8 mouse cellular contexts compared by ENCODE assay signal in genomic region chr11:117116350-117117303, GRCm38 (mm10). TPM values are rescaled to one million over a fixed set of nuclear protein-coding genes. Genes with fewer than 3 reads are reported as not detected.
A peak's percentile ranks its signal among the peaks of the same experiment; 100 is the strongest.
DNase-seq lines count a peak whose midpoint lies in the region; ATAC-seq and TF ChIP-seq lines count a peak whose summit lies in the region.

No protein-coding gene starts in this region.

- peak overlapping the region; percentile 69 for H3K4me2 ChIP-seq in forebrain, embryonic 14.5 days (ENCODE audit: low read length)
- peak overlapping the region; percentile 90 for H3K4me2 ChIP-seq in liver, embryonic 15.5 days
- H3K4me2 ChIP-seq in stomach, postnatal 0 days (replicated peaks; ENCODE audit: low read depth): peak overlapping the region; percentile 73

- TF ChIP-seq POLR2A in testis, adult 2 months (IDR thresholded peaks at IDR 0.05; ENCODE audit: control insufficient read depth, low read depth, low read length): no peak

- TF ChIP-seq CTCF in testis, adult 2 months (IDR thresholded peaks at IDR 0.05; ENCODE audit: control insufficient read depth, insufficient read depth, insufficient replicate concordance, low read depth, low read length): no peak
- no peak for TF ChIP-seq CTCF in stomach, postnatal 0 days (IDR thresholded peaks at IDR 0.05; ENCODE audit: low read depth)

- DNase-seq in testis, postnatal 14 days (ENCODE audit: low spot score): no peak
- no peak for DNase-seq in forebrain, embryonic 14.5 days (ENCODE audit: low spot score)
- peak; percentile 70 for DNase-seq in stomach, postnatal 0 days (ENCODE audit: low spot score)
- no peak for DNase-seq in gastrocnemius, postnatal 36 days
- no peak for DNase-seq in frontal cortex, postnatal 14 days (ENCODE audit: low spot score in 2 of 2)

- no peak overlapping the region; the same call in 1 of the 2 replicates for H3K27ac ChIP-seq in testis, adult 2 months (ENCODE audit: control insufficient read depth, insufficient read depth, low read depth, low read length)
- H3K27ac ChIP-seq in forebrain, embryonic 14.5 days (ENCODE audit: low read depth, low read length): no peak overlapping the region
- H3K27ac ChIP-seq in liver, embryonic 15.5 days (replicated peaks): peak overlapping the region; percentile 100
- H3K27ac ChIP-seq in stomach, postnatal 0 days (replicated peaks): peak overlapping the region; percentile 97

- H3K9me3 ChIP-seq in forebrain, embryonic 14.5 days (replicated peaks; ENCODE audit: control insufficient read depth, low read length): no peaks in the 10 kb centered on the region
- no peaks in the 10 kb centered on the region; the same call in 1 of the 2 replicates for H3K9me3 ChIP-seq in liver, embryonic 15.5 days (replicated peaks)
- H3K9me3 ChIP-seq in stomach, postnatal 0 days (ENCODE audit: control insufficient read depth, low read length): no peaks in the 10 kb centered on the region

- peak overlapping the region; percentile 84 for H3K9ac ChIP-seq in forebrain, embryonic 14.5 days (ENCODE audit: low read length)
- H3K9ac ChIP-seq in liver, embryonic 15.5 days: peak overlapping the region; percentile 95
- peak overlapping the region; percentile 90 for H3K9ac ChIP-seq in stomach, postnatal 0 days (ENCODE audit: low read length)

- WGBS in forebrain, embryonic 14.5 days: 56% methylated on average over 18 of the region's 18 CpGs
- WGBS in liver, embryonic 15.5 days (ENCODE audit: insufficient replicate concordance): 66% methylated on average over 18 of the region's 18 CpGs
- WGBS in stomach, postnatal 0 days: 27% methylated on average over 18 of the region's 18 CpGs

- no peak for TF ChIP-seq EP300 in stomach, postnatal 0 days (optimal IDR thresholded peaks at IDR 0.05)

- peaks cover 25% of the 10 kb centered on the region for H3K4me1 ChIP-seq in testis, adult 2 months (ENCODE audit: control insufficient read depth, insufficient read depth, low read length)
- peaks cover 51% of the 10 kb centered on the region for H3K4me1 ChIP-seq in forebrain, embryonic 14.5 days (ENCODE audit: control insufficient read depth, insufficient read depth, low read length)
- peaks cover 83% of the 10 kb centered on the region for H3K4me1 ChIP-seq in liver, embryonic 15.5 days (replicated peaks)
- H3K4me1 ChIP-seq in stomach, postnatal 0 days (replicated peaks; ENCODE audit: control insufficient read depth, insufficient read depth): peaks cover 16% of the 10 kb centered on the region

- no peaks in the 10 kb centered on the region for H3K36me3 ChIP-seq in testis, adult 2 months (ENCODE audit: control insufficient read depth, insufficient read depth, low read length)
- peaks cover 16% of the 10 kb centered on the region for H3K36me3 ChIP-seq in forebrain, embryonic 14.5 days (ENCODE audit: control insufficient read depth, insufficient read depth, low read length)
- H3K36me3 ChIP-seq in liver, embryonic 15.5 days (replicated peaks): peaks cover 27% of the 10 kb centered on the region
- H3K36me3 ChIP-seq in stomach, postnatal 0 days (ENCODE audit: control insufficient read depth, insufficient read depth, low read length): 0 out of 2 replicates have a peak, but pooled peaks cover 5% of the 10 kb centered on the region

- peak overlapping the region; percentile 68 for H3K4me3 ChIP-seq in testis, adult 2 months (ENCODE audit: control insufficient read depth, low read depth, low read length)
- H3K4me3 ChIP-seq in forebrain, embryonic 14.5 days (ENCODE audit: low read depth, low read length): peak overlapping the region; percentile 77
- peak overlapping the region; percentile 92 for H3K4me3 ChIP-seq in liver, embryonic 15.5 days (replicated peaks)
- H3K4me3 ChIP-seq in stomach, postnatal 0 days (ENCODE audit: low read depth, low read length): peak overlapping the region; percentile 90

- no peak for ATAC-seq in forebrain, embryonic 14.5 days
- no peak for ATAC-seq in liver, embryonic 15.5 days (ENCODE audit: insufficient read depth)
- no peak for ATAC-seq in stomach, postnatal 0 days (ENCODE audit: low FRiP score, low TSS enrichment)
- no peak for ATAC-seq in megakaryocyte-erythroid progenitor cell, adult 5-6 weeks (replicated peaks; ENCODE audit: low FRiP score, low TSS enrichment, poor library complexity, severe bottlenecking)

- H3K27me3 ChIP-seq in testis, adult 2 months (ENCODE audit: control insufficient read depth, insufficient read depth, low read length): no peaks in the 10 kb centered on the region
- no peaks in the 10 kb centered on the region for H3K27me3 ChIP-seq in forebrain, embryonic 14.5 days (replicated peaks; ENCODE audit: control insufficient read depth, insufficient read depth, low read length)
- no peaks in the 10 kb centered on the region for H3K27me3 ChIP-seq in liver, embryonic 15.5 days
- no peaks in the 10 kb centered on the region for H3K27me3 ChIP-seq in stomach, postnatal 0 days (ENCODE audit: control insufficient read depth, insufficient read depth, low read length)

- intact Hi-C loops in gastrocnemius, postnatal 36 days (cut with DNase I): no loop called here

RNA-seq across cellular contexts. Expression of gene Sec14l1, which starts 1.7 kb away (rescaled TPM):
- 133 and 153 TPM in 2 replicates for polyA plus RNA-seq in testis, adult 2 months (2012; rRNA removed)
- polyA plus RNA-seq in forebrain, embryonic 14.5 days (2014; fragmentation: Nextera tagmentation; extraction: Ambion mirVana): 43.6 and 56.3 TPM in 2 replicates
- 18.0 and 20.4 TPM in 2 replicates for polyA plus RNA-seq in liver, embryonic 15.5 days (2015; fragmentation: Nextera tagmentation; extraction: Ambion mirVana)
- 28.4 and 30.5 TPM in 2 replicates for polyA plus RNA-seq in stomach, postnatal 0 days (2015; fragmentation: Nextera tagmentation; extraction: Ambion mirVana)
- 10 to 100 TPM; 37.6 to 42.9 TPM for total RNA-seq in gastrocnemius, postnatal 36 days (2021)
- 13.5 and 14.4 TPM in 2 replicates for total RNA-seq in megakaryocyte-erythroid progenitor cell, adult 5-6 weeks (2014; fragmentation: Nextera tagmentation)
- 6.7 and 10.6 TPM in 2 replicates for total RNA-seq in megakaryocyte-erythroid progenitor cell, adult 5-6 weeks (2017)

Comparison
In these comparisons a context has a peak if more than half of its experiments do, and no peak if none do; other contexts are left out.
1. H3K27ac ChIP-seq: peak in liver, embryonic 15.5 days (single experiment) and stomach, postnatal 0 days (single experiment); none in testis, adult 2 months (single experiment) and forebrain, embryonic 14.5 days (single experiment).
2. Peak in every context shown above with its lines, with median percentiles within 50 percentile points of each other: H3K4me3 ChIP-seq, H3K4me2 ChIP-seq and H3K9ac ChIP-seq.